Mouse (Mus musculus): Measurements from ENCODE around the gene Tmx4. TPM values are rescaled to one million over a fixed set of nuclear protein-coding genes. Genes with fewer than 3 reads are reported as not detected.
A peak's percentile ranks its signal among the peaks of the same experiment; 100 is the strongest.
"Not testable (repeated sequence)": the region's sequence is repeated elsewhere in the genome, so short reads cannot be mapped to it uniquely, and the experiment has no call there.

Gene Tmx4
- polyA plus RNA-seq, 1 experiment from 2014 or later = 48.9 TPM

GRCm38 (mm10) chr2:134628541-134628940 lies 15.4 kb downstream of the Tmx4 start:
- H3K9ac ChIP-seq (ENCODE audit: low read length); DNase-seq (ENCODE audit: low spot score, missing footprints); H3K36me3 ChIP-seq (ENCODE audit: control insufficient read depth, insufficient read depth, low read length); H3K9me3 ChIP-seq (ENCODE audit: control insufficient read depth, low read length); ATAC-seq (ENCODE audit: low FRiP score); H3K27me3 ChIP-seq (ENCODE audit: control insufficient read depth, insufficient read depth, low read length); H3K4me1 ChIP-seq (ENCODE audit: control insufficient read depth, insufficient read depth, low read length); H3K4me3 ChIP-seq (ENCODE audit: low read depth, low read length); H3K4me2 ChIP-seq; H3K27ac ChIP-seq (ENCODE audit: low read depth, low read length): not testable (repeated sequence)
- 100% methylated on average over 1 of the region's 2 CpGs for WGBS

GRCm38 (mm10) chr2:134604935-134605334 lies 39.0 kb downstream of the Tmx4 start:
- Histone ChIP-seq H3K27me3 (ENCODE audit: control insufficient read depth, insufficient read depth, low read length) (no peaks in the 10 kb centered on the region), H3K9ac (ENCODE audit: low read length) (no peak overlapping the region), H3K27ac (ENCODE audit: low read depth, low read length) (no peak overlapping the region), H3K36me3 (ENCODE audit: control insufficient read depth, insufficient read depth, low read length) (no peaks in the 10 kb centered on the region), H3K4me3 (ENCODE audit: low read depth, low read length) (no peak overlapping the region), H3K4me2 (no peak overlapping the region), H3K9me3 (ENCODE audit: control insufficient read depth, low read length) (no peaks in the 10 kb centered on the region), H3K4me1 (ENCODE audit: control insufficient read depth, insufficient read depth, low read length) (no peaks in the 10 kb centered on the region)
- DNase-seq (ENCODE audit: low spot score, missing footprints) = no peak
- ATAC-seq (ENCODE audit: low FRiP score) = no peak

- H3K4me2 ChIP-seq = no peak overlapping the region
- DNase-seq (ENCODE audit: low spot score, missing footprints) (no peak), ATAC-seq (ENCODE audit: low FRiP score) (0 out of 2 replicates have a peak, but pooled peaks have one; percentile 35)
- H3K27ac ChIP-seq (ENCODE audit: low read depth, low read length) = no peak overlapping the region
- no peaks in the 10 kb centered on the region for H3K27me3 ChIP-seq (ENCODE audit: control insufficient read depth, insufficient read depth, low read length)
- WGBS = 94% methylated on average over 6 of the region's 6 CpGs
- H3K9me3 ChIP-seq (ENCODE audit: control insufficient read depth, low read length) = no peaks in the 10 kb centered on the region
- no peaks in the 10 kb centered on the region for H3K4me1 ChIP-seq (ENCODE audit: control insufficient read depth, insufficient read depth, low read length)
- H3K36me3 ChIP-seq (ENCODE audit: control insufficient read depth, insufficient read depth, low read length) = no peaks in the 10 kb centered on the region
- H3K9ac ChIP-seq (ENCODE audit: low read length) = no peak overlapping the region
- no peak overlapping the region for H3K4me3 ChIP-seq (ENCODE audit: low read depth, low read length)
These were observed 52.8 kb downstream of the Tmx4 start for GRCm38 (mm10) chr2:134591081-134591694.

GRCm38 (mm10) chr2:134585243-134585642 lies 58.7 kb downstream of the Tmx4 start:
- no peak overlapping the region for H3K4me2 ChIP-seq
- DNase-seq (ENCODE audit: low spot score, missing footprints) (no peak), ATAC-seq (ENCODE audit: low FRiP score) (peak; percentile 61)
- H3K4me3 ChIP-seq (ENCODE audit: low read depth, low read length) = no peak overlapping the region
- H3K27me3 ChIP-seq (ENCODE audit: control insufficient read depth, insufficient read depth, low read length) = no peaks in the 10 kb centered on the region
- no peaks in the 10 kb centered on the region for H3K36me3 ChIP-seq (ENCODE audit: control insufficient read depth, insufficient read depth, low read length)
- H3K4me1 ChIP-seq (ENCODE audit: control insufficient read depth, insufficient read depth, low read length) = no peaks in the 10 kb centered on the region
- H3K9ac ChIP-seq (ENCODE audit: low read length) = no peak overlapping the region
- H3K9me3 ChIP-seq (ENCODE audit: control insufficient read depth, low read length) = no peaks in the 10 kb centered on the region
- WGBS = 31% methylated on average over 4 of the region's 4 CpGs
- H3K27ac ChIP-seq (ENCODE audit: low read depth, low read length) = no peak overlapping the region

- Histone ChIP-seq H3K4me3 (ENCODE audit: low read depth, low read length) (no peak overlapping the region), H3K4me1 (ENCODE audit: control insufficient read depth, insufficient read depth, low read length) (no peaks in the 10 kb centered on the region), H3K27ac (ENCODE audit: low read depth, low read length) (no peak overlapping the region), H3K9me3 (ENCODE audit: control insufficient read depth, low read length) (no peaks in the 10 kb centered on the region; the same call in 1 of the 2 replicates), H3K36me3 (ENCODE audit: control insufficient read depth, insufficient read depth, low read length) (no peaks in the 10 kb centered on the region), H3K4me2 (no peak overlapping the region), H3K9ac (ENCODE audit: low read length) (no peak overlapping the region), H3K27me3 (ENCODE audit: control insufficient read depth, insufficient read depth, low read length) (no peaks in the 10 kb centered on the region)
- 87% methylated on average over 3 of the region's 3 CpGs for WGBS
- DNase-seq (ENCODE audit: low spot score, missing footprints) (no peak), ATAC-seq (ENCODE audit: low FRiP score) (no peak)
These were observed 84.5 kb downstream of the Tmx4 start for GRCm38 (mm10) chr2:134559422-134559821.

GRCm38 (mm10) chr2:134554221-134554727 lies 89.7 kb downstream of the Tmx4 start, which contains the start of gene Hao1:
TSS of gene Hao1 (minus strand) at chr2:134554368.
- ATAC-seq (ENCODE audit: low FRiP score) (no peak), DNase-seq (ENCODE audit: low spot score, missing footprints) (no peak)
- H3K27me3 ChIP-seq (ENCODE audit: control insufficient read depth, insufficient read depth, low read length) = no peaks in the 10 kb centered on the region
- no peak within 1 kb of the TSS for H3K4me3 ChIP-seq (ENCODE audit: low read depth, low read length)
- no peak within 1 kb of the TSS for H3K4me2 ChIP-seq
- WGBS = 90% methylated on average over 8 of the region's 8 CpGs
- H3K36me3 ChIP-seq (ENCODE audit: control insufficient read depth, insufficient read depth, low read length) = no peaks in the 10 kb centered on the region
- no peak within 1 kb of the TSS for H3K27ac ChIP-seq (ENCODE audit: low read depth, low read length)
- no peaks in the 10 kb centered on the region for H3K9me3 ChIP-seq (ENCODE audit: control insufficient read depth, low read length)
- H3K4me1 ChIP-seq (ENCODE audit: control insufficient read depth, insufficient read depth, low read length) = no peaks in the 10 kb centered on the region
- no peak within 1 kb of the TSS for H3K9ac ChIP-seq (ENCODE audit: low read length)

GRCm38 (mm10) chr2:134552358-134552757 lies 91.6 kb downstream of the Tmx4 start:
- H3K27ac ChIP-seq (ENCODE audit: low read depth, low read length) = no peak overlapping the region
- ATAC-seq (ENCODE audit: low FRiP score) (no peak), DNase-seq (ENCODE audit: low spot score, missing footprints) (no peak)
- no peaks in the 10 kb centered on the region for H3K27me3 ChIP-seq (ENCODE audit: control insufficient read depth, insufficient read depth, low read length)
- no peaks in the 10 kb centered on the region for H3K4me1 ChIP-seq (ENCODE audit: control insufficient read depth, insufficient read depth, low read length)
- no peak overlapping the region for H3K9ac ChIP-seq (ENCODE audit: low read length)
- H3K4me2 ChIP-seq = no peak overlapping the region
- no peak overlapping the region for H3K4me3 ChIP-seq (ENCODE audit: low read depth, low read length)
- H3K9me3 ChIP-seq (ENCODE audit: control insufficient read depth, low read length) = no peaks in the 10 kb centered on the region
- H3K36me3 ChIP-seq (ENCODE audit: control insufficient read depth, insufficient read depth, low read length) = no peaks in the 10 kb centered on the region

GRCm38 (mm10) chr2:134549770-134550169 lies 94.2 kb downstream of the Tmx4 start:
- WGBS = 27% methylated on average over 4 of the region's 4 CpGs
- H3K27me3 ChIP-seq (ENCODE audit: control insufficient read depth, insufficient read depth, low read length) = no peaks in the 10 kb centered on the region
- DNase-seq (ENCODE audit: low spot score, missing footprints) = peak; percentile 93

GRCm38 (mm10) chr2:134545116-134545515 lies 98.8 kb downstream of the Tmx4 start:
- Histone ChIP-seq H3K4me2 (no peak overlapping the region), H3K4me1 (ENCODE audit: control insufficient read depth, insufficient read depth, low read length) (no peaks in the 10 kb centered on the region), H3K36me3 (ENCODE audit: control insufficient read depth, insufficient read depth, low read length) (no peaks in the 10 kb centered on the region), H3K9ac (ENCODE audit: low read length) (no peak overlapping the region), H3K9me3 (ENCODE audit: control insufficient read depth, low read length) (no peaks in the 10 kb centered on the region), H3K27me3 (ENCODE audit: control insufficient read depth, insufficient read depth, low read length) (no peaks in the 10 kb centered on the region), H3K4me3 (ENCODE audit: low read depth, low read length) (no peak overlapping the region), H3K27ac (ENCODE audit: low read depth, low read length) (no peak overlapping the region)
- ATAC-seq (ENCODE audit: low FRiP score) (no peak), DNase-seq (ENCODE audit: low spot score, missing footprints) (no peak)
- WGBS = 81% methylated on average over 5 of the region's 5 CpGs

More at GRCm38 (mm10) chr2:134549770-134550169, 94.2 kb downstream of the Tmx4 start:
- Histone ChIP-seq H3K4me1 (ENCODE audit: control insufficient read depth, insufficient read depth, low read length) (no peaks in the 10 kb centered on the region), H3K36me3 (ENCODE audit: control insufficient read depth, insufficient read depth, low read length) (no peaks in the 10 kb centered on the region), H3K9me3 (ENCODE audit: control insufficient read depth, low read length) (no peaks in the 10 kb centered on the region), H3K4me2 (no peak overlapping the region), H3K4me3 (ENCODE audit: low read depth, low read length) (no peak overlapping the region), H3K27ac (ENCODE audit: low read depth, low read length) (no peak overlapping the region), H3K9ac (ENCODE audit: low read length) (no peak overlapping the region)
- no peak for ATAC-seq (ENCODE audit: low FRiP score)
